Mouse (Mus musculus): ENCODE measurements around the gene Gpank1.

Gpank1 gene

GRCm38 (mm10) chr17:35128996-35129395 lies 7.7 kb downstream of the Gpank1 start:
- in situ Hi-C loops (cut with MboI; ENCODE audit: low sequenced_read_pairs): no loop called here

GRCm38 (mm10) chr17:35131038-35131437 lies 9.8 kb downstream of the Gpank1 start:
- in situ Hi-C loops (cut with MboI; ENCODE audit: low sequenced_read_pairs): no loop called here

GRCm38 (mm10) chr17:35131500-35132173 lies 10.4 kb downstream of the Gpank1 start, which contains the start of gene Apom:
Apom (minus strand) TSS chr17:35132050.
- in situ Hi-C loops (cut with MboI; ENCODE audit: low sequenced_read_pairs): no loop called here

- in situ Hi-C loops (cut with MboI; ENCODE audit: low sequenced_read_pairs): no loop called here
Observed at GRCm38 (mm10) chr17:35132174-35132560, 10.9 kb downstream of the Gpank1 start.

GRCm38 (mm10) chr17:35133517-35133916 lies 12.3 kb downstream of the Gpank1 start:
- in situ Hi-C loops (cut with MboI; ENCODE audit: low sequenced_read_pairs): no loop called here

- in situ Hi-C loops (cut with MboI; ENCODE audit: low sequenced_read_pairs): no loop called here
Observed at GRCm38 (mm10) chr17:35134801-35135590, 13.7 kb downstream of the Gpank1 start, which contains the start of gene Bag6. Bag6 (plus strand) TSS chr17:35135178.

- in situ Hi-C loops (cut with MboI; ENCODE audit: low sequenced_read_pairs): no loop called here
Observed at GRCm38 (mm10) chr17:35135591-35136320, 14.5 kb downstream of the Gpank1 start.

- in situ Hi-C loops (cut with MboI; ENCODE audit: low sequenced_read_pairs): no loop called here
Observed at GRCm38 (mm10) chr17:35139269-35139668, 18.0 kb downstream of the Gpank1 start.

GRCm38 (mm10) chr17:35140490-35140996 lies 19.3 kb downstream of the Gpank1 start:
- in situ Hi-C loops (cut with MboI; ENCODE audit: low sequenced_read_pairs): no loop called here

- in situ Hi-C loops (cut with MboI; ENCODE audit: low sequenced_read_pairs): no loop called here
Observed at GRCm38 (mm10) chr17:35141971-35142370, 20.7 kb downstream of the Gpank1 start.

GRCm38 (mm10) chr17:35146139-35146538 lies 24.9 kb downstream of the Gpank1 start:
- in situ Hi-C loops (cut with MboI; ENCODE audit: low sequenced_read_pairs): no loop called here

- in situ Hi-C loops (cut with MboI; ENCODE audit: low sequenced_read_pairs): no loop called here
Observed at GRCm38 (mm10) chr17:35147348-35147747, 26.1 kb downstream of the Gpank1 start.

GRCm38 (mm10) chr17:35147922-35148639 lies 26.8 kb downstream of the Gpank1 start:
- in situ Hi-C loops (cut with MboI; ENCODE audit: low sequenced_read_pairs): no loop called here

GRCm38 (mm10) chr17:35152121-35152520 lies 30.9 kb downstream of the Gpank1 start:
- in situ Hi-C loops (cut with MboI; ENCODE audit: low sequenced_read_pairs): no loop called here

GRCm38 (mm10) chr17:35153077-35153476 lies 31.8 kb downstream of the Gpank1 start:
- in situ Hi-C loops (cut with MboI; ENCODE audit: low sequenced_read_pairs): no loop called here

GRCm38 (mm10) chr17:35153931-35154330 lies 32.7 kb downstream of the Gpank1 start:
- in situ Hi-C loops (cut with MboI; ENCODE audit: low sequenced_read_pairs): no loop called here

- in situ Hi-C loops (cut with MboI; ENCODE audit: low sequenced_read_pairs): no loop called here
Observed at GRCm38 (mm10) chr17:35154616-35155015, 33.4 kb downstream of the Gpank1 start.

GRCm38 (mm10) chr17:35155451-35155850 lies 34.2 kb downstream of the Gpank1 start:
- in situ Hi-C loops (cut with MboI; ENCODE audit: low sequenced_read_pairs): no loop called here

GRCm38 (mm10) chr17:35156461-35157200 lies 35.4 kb downstream of the Gpank1 start:
- in situ Hi-C loops (cut with MboI; ENCODE audit: low sequenced_read_pairs): no loop called here

GRCm38 (mm10) chr17:35157254-35157653 lies 36.0 kb downstream of the Gpank1 start:
- in situ Hi-C loops (cut with MboI; ENCODE audit: low sequenced_read_pairs): no loop called here
